Mouse (Mus musculus) liver, embryonic 11.5 days (tissue): ENCODE data around the gene Tiam1. TPM values are rescaled to one million over a fixed set of nuclear protein-coding genes. Genes with fewer than 3 reads are reported as not detected.

ENCODE experiments used
- ATAC-seq: fragments of 200-750 bp; cut with Nextera tagmentation; replicated peaks from 2 replicates; pipeline ENCODE4 v1.8.0; 2017; ENCODE audit warnings: moderate number of reproducible peaks, mild to moderate bottlenecking, moderate TSS enrichment, moderate library complexity; ENCODE audit not compliant: low FRiP score
- DNase-seq: peaks from one replicate; pipeline ENCODE4 v3.0.0-alpha.2; 2017; ENCODE audit warnings: low spot score
- H3K27ac ChIP-seq: fragments of 300-500 bp; sonication (generic); 2 replicates; pipeline ENCODE4 v1.5.1; 2014; ENCODE audit warnings: mild to moderate bottlenecking, low read depth, low read length, control low read depth
- H3K27me3 ChIP-seq: fragments of 300-500 bp; sonication (generic); replicated peaks from 2 replicates; pipeline ENCODE4 v1.6.1; 2014; ENCODE audit warnings: low read length, mixed read lengths; ENCODE audit not compliant: control insufficient read depth, insufficient read depth
- H3K36me3 ChIP-seq: fragments of 300-500 bp; sonication (generic); 2 replicates; pipeline ENCODE4 v1.6.1; 2014; ENCODE audit warnings: mild to moderate bottlenecking, low read length, moderate library complexity, mixed read lengths; ENCODE audit not compliant: control insufficient read depth, insufficient read depth
- H3K4me1 ChIP-seq: fragments of 300-500 bp; sonication (generic); replicated peaks from 2 replicates; pipeline ENCODE4 v1.6.1; 2014; ENCODE audit warnings: low read length, mixed read lengths; ENCODE audit not compliant: control insufficient read depth, insufficient read depth
- H3K4me2 ChIP-seq: fragments of 300-500 bp; sonication (generic); 2 replicates; pipeline ENCODE4 v1.6.1; 2014; ENCODE audit warnings: mild to moderate bottlenecking, control low read depth, moderate library complexity
- H3K4me3 ChIP-seq: fragments of 300-500 bp; sonication (generic); 2 replicates; pipeline ENCODE4 v1.5.1; 2014; ENCODE audit warnings: low read depth, low read length, control low read depth
- H3K9ac ChIP-seq: fragments of 300-500 bp; sonication (generic); 2 replicates; pipeline ENCODE4 v1.6.1; 2014; ENCODE audit warnings: low read depth, low read length, control low read depth
- H3K9me3 ChIP-seq: fragments of 300-500 bp; sonication (generic); 2 replicates; pipeline ENCODE4 v1.6.1; 2016; ENCODE audit warnings: low read length, inconsistent platforms, mixed read lengths; ENCODE audit not compliant: control insufficient read depth
- WGBS: fragments of 180-500 bp; shearing (Covaris S2); extraction: QIAGEN DNeasy Blood & Tissue Kit; methylation state at CpG from one replicate; pipeline ENCODE4 v1.1.7; 2014; 5-methylcytosine and 5-hydroxymethylcytosine counted together
- polyA plus RNA-seq: library from polyadenylated mRNA; unstranded; fragments of >200 nt; fragmentation: Nextera tagmentation; extraction: Ambion mirVana; gene quantifications from 2 replicates; pipeline ENCODE4 v1.2.1, GENCODE M21; 2014

The Tiam1 gene
- polyA plus RNA-seq, 1 experiment from 2014 or later = 17.2 TPM

DNA sequence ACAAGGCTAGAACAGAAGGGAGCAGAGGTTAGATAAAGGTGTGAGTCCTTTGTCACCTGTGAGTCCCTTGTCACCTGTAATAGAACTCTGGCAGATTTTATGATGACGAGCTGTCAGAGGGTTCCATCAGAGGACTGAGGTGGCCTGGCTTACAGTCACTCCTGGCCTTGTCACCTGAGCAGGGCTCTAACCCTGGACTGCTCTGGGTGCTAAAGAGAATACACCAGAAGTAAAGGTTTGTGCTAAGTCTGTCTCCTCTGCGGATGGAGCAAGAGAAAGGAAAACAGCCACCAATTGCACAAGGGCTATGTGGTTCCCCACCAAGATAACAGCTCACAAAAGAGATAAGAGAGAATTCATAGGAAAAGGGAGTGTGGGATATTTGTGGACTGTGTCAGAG, 404.0 kb downstream of the Tiam1 start:
- ATAC-seq = no peak
- Histone ChIP-seq H3K4me2 (no peak overlapping the region), H3K27ac (no peak overlapping the region), H3K9ac (no peak overlapping the region), H3K27me3 (no peaks in the 10 kb centered on the region), H3K36me3 (no peaks in the 10 kb centered on the region), H3K4me3 (no peak overlapping the region), H3K4me1 (no peaks in the 10 kb centered on the region), H3K9me3 (no peaks in the 10 kb centered on the region)
- no peak for DNase-seq
- 46% methylated on average over 2 of the region's 2 CpGs for WGBS

- H3K27ac ChIP-seq = no peak overlapping the region
- H3K4me1 ChIP-seq = no peaks in the 10 kb centered on the region
- DNase-seq (no peak), ATAC-seq (no peak)
- H3K4me2 ChIP-seq = no peak overlapping the region
- no peaks in the 10 kb centered on the region for H3K36me3 ChIP-seq
- no peaks in the 10 kb centered on the region for H3K27me3 ChIP-seq
- H3K9ac ChIP-seq = no peak overlapping the region
- no peaks in the 10 kb centered on the region for H3K9me3 ChIP-seq
- H3K4me3 ChIP-seq = no peak overlapping the region
- WGBS = 52% methylated on average over 6 of the region's 6 CpGs
Measured at GRCm38 (mm10) chr16:89738963-89739362, 404.6 kb downstream of the Tiam1 start.

Other genes starting within 250 kb of the Tiam1 start
- gene Sod1, start 77.0 kb upstream of the Tiam1 start, polyA plus RNA-seq = 1,899 and 2,008 TPM in 2 replicates
- 34.7 and 38.4 TPM in 2 replicates for gene Scaf4, start 140.7 kb upstream of the Tiam1 start, polyA plus RNA-seq
- gene Hunk, start 242.2 kb upstream of the Tiam1 start, polyA plus RNA-seq = 5.0 and 5.6 TPM in 2 replicates